Mouse (Mus musculus): ENCODE results near the gene Fbxo41.

GRCm38 (mm10) chr6:85447351-85447750, 55.4 kb downstream of the Fbxo41 start:
- no peak for TF ChIP-seq GATA1 (IDR thresholded peaks at IDR 0.05; ENCODE audit: borderline replicate concordance, low read length)
- no peak for TF ChIP-seq FLI1 (IDR thresholded peaks at IDR 0.05; ENCODE audit: low read length)

Measured in megakaryocyte, embryonic 14.5 days (primary cell).